Mouse (Mus musculus) forebrain, embryonic 13.5 days (tissue): ENCODE measurements around the gene Med7. TPM values are rescaled to one million over a fixed set of nuclear protein-coding genes. Genes with fewer than 3 reads are reported as not detected.

ENCODE experiments used
- ATAC-seq: fragments of 200-750 bp; cut with Nextera tagmentation; 2 replicates; pipeline ENCODE4 v1.8.0; 2017
- H3K27ac ChIP-seq: fragments of 300-500 bp; sonication (generic); 2 replicates; pipeline ENCODE4 v1.5.1; 2015; ENCODE audit warnings: inconsistent platforms, mild to moderate bottlenecking, moderate library complexity
- H3K27me3 ChIP-seq: fragments of 300-500 bp; sonication (generic); 2 replicates; pipeline ENCODE4 v1.6.1; 2015; ENCODE audit warnings: mild to moderate bottlenecking, inconsistent platforms
- H3K36me3 ChIP-seq: fragments of 300-500 bp; sonication (generic); 2 replicates; pipeline ENCODE4 v1.6.1; 2015; ENCODE audit warnings: mild to moderate bottlenecking, inconsistent platforms; ENCODE audit not compliant: poor library complexity, severe bottlenecking
- H3K4me1 ChIP-seq: fragments of 300-500 bp; sonication (generic); 2 replicates; pipeline ENCODE4 v1.6.1; 2015; ENCODE audit warnings: inconsistent platforms
- H3K4me2 ChIP-seq: fragments of 300-500 bp; sonication (generic); 2 replicates; pipeline ENCODE4 v1.6.1; 2015; ENCODE audit warnings: inconsistent platforms, mild to moderate bottlenecking, moderate library complexity
- H3K4me3 ChIP-seq: fragments of 300-500 bp; sonication (generic); 2 replicates; pipeline ENCODE4 v1.5.1; 2015; ENCODE audit warnings: mild to moderate bottlenecking, inconsistent platforms
- H3K9ac ChIP-seq: fragments of 300-500 bp; sonication (generic); 2 replicates; pipeline ENCODE4 v1.6.1; 2015; ENCODE audit warnings: mild to moderate bottlenecking, inconsistent platforms
- H3K9me3 ChIP-seq: fragments of 300-500 bp; sonication (generic); replicated peaks from 2 replicates; pipeline ENCODE4 v1.6.1; 2016; ENCODE audit warnings: inconsistent platforms
- WGBS: fragments of 180-500 bp; shearing (Covaris S2); methylation state at CpG from one replicate; pipeline ENCODE4 v1.1.7; 2015; 5-methylcytosine and 5-hydroxymethylcytosine counted together
- polyA plus RNA-seq: library from polyadenylated mRNA; unstranded; fragments of >200 nt; fragmentation: Nextera tagmentation; extraction: Ambion mirVana; gene quantifications from 2 replicates; pipeline ENCODE4 v1.2.1, GENCODE M21; 2015

Gene Med7
- polyA plus RNA-seq, 1 experiment from 2014 or later, result 94.8 TPM

DNA sequence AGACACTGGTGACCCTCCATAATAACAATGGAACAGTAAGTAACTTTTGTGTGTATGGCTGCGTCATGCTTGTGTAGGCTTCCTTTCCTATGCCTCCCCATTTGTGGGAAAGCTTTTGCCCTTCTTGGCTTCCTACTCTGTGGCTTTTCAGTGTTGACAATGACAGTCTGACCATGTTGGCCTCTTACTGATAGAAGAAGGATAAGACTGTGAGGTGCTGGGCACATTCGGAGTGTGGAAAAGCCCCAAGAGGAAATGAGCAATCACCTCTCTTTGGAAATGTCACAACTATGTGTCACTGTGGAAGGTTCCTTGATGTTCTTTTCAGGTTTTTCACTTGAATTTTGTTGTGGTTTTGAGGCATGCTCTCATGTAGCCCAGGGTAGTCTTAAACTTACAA lies 30.2 kb downstream of the Med7 start:
- Histone ChIP-seq H3K27ac (no peak overlapping the region), H3K4me1 (no peaks in the 10 kb centered on the region), H3K4me2 (no peak overlapping the region), H3K4me3 (no peak overlapping the region), H3K9me3 (no peaks in the 10 kb centered on the region), H3K9ac (no peak overlapping the region), H3K36me3 (no peaks in the 10 kb centered on the region), H3K27me3 (no peaks in the 10 kb centered on the region)
- WGBS, result 94% methylated on average over 2 of the region's 2 CpGs
- no peak for ATAC-seq

- Histone ChIP-seq H3K4me3 (no peak overlapping the region), H3K27ac (no peak overlapping the region), H3K9ac (no peak overlapping the region), H3K4me2 (no peak overlapping the region), H3K9me3 (no peaks in the 10 kb centered on the region), H3K4me1 (no peaks in the 10 kb centered on the region), H3K36me3 (no peaks in the 10 kb centered on the region), H3K27me3 (no peaks in the 10 kb centered on the region)
- no peak for ATAC-seq
- WGBS, result 90% methylated on average over 4 of the region's 4 CpGs
These were observed 37.5 kb downstream of the Med7 start for GRCm38 (mm10) chr11:46474220-46474619.

- no peaks in the 10 kb centered on the region for H3K9me3 ChIP-seq
- WGBS, result 90% methylated on average over 9 of the region's 9 CpGs
- no peak overlapping the region for H3K9ac ChIP-seq
- H3K27ac ChIP-seq, result no peak overlapping the region
- H3K4me1 ChIP-seq, result no peaks in the 10 kb centered on the region
- no peak overlapping the region for H3K4me3 ChIP-seq
- no peaks in the 10 kb centered on the region for H3K27me3 ChIP-seq
- no peak for ATAC-seq
- no peak overlapping the region for H3K4me2 ChIP-seq
- H3K36me3 ChIP-seq, result no peaks in the 10 kb centered on the region
These were observed 42.6 kb downstream of the Med7 start for GRCm38 (mm10) chr11:46479311-46479710.

DNA sequence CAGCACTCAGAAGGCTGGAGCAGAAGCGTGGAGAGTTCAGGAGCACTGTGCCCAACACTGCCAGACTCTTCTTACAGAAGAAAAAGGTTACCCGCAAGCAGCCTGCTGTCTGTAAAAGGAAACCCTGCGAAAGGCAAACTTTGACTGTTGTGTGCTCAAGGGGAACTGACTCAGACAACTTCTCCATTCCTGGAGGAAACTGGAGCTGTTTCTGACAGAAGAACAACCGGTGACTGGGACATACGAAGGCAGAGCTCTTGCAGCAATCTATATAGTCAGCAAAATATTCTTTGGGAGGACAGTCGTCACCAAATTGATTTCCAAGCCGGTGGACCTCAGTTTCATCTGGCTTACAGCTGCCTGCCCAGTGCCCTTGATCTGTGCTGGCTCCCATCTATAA lies 43.8 kb downstream of the Med7 start:
- Histone ChIP-seq H3K36me3 (no peaks in the 10 kb centered on the region), H3K27me3 (no peaks in the 10 kb centered on the region), H3K4me1 (no peaks in the 10 kb centered on the region), H3K9me3 (no peaks in the 10 kb centered on the region), H3K4me2 (no peak overlapping the region), H3K4me3 (no peak overlapping the region), H3K9ac (no peak overlapping the region), H3K27ac (no peak overlapping the region)
- no peak for ATAC-seq
- WGBS, result 89% methylated on average over 7 of the region's 7 CpGs

GRCm38 (mm10) chr11:46488231-46488630 lies 51.5 kb downstream of the Med7 start:
- H3K36me3 ChIP-seq, result no peaks in the 10 kb centered on the region
- H3K9ac ChIP-seq, result no peak overlapping the region
- H3K9me3 ChIP-seq, result no peaks in the 10 kb centered on the region
- no peak for ATAC-seq
- H3K4me2 ChIP-seq, result no peak overlapping the region
- 9% methylated on average over 1 of the region's 1 CpGs for WGBS
- H3K27me3 ChIP-seq, result no peaks in the 10 kb centered on the region
- H3K27ac ChIP-seq, result no peak overlapping the region
- H3K4me1 ChIP-seq, result no peaks in the 10 kb centered on the region
- no peak overlapping the region for H3K4me3 ChIP-seq

DNA sequence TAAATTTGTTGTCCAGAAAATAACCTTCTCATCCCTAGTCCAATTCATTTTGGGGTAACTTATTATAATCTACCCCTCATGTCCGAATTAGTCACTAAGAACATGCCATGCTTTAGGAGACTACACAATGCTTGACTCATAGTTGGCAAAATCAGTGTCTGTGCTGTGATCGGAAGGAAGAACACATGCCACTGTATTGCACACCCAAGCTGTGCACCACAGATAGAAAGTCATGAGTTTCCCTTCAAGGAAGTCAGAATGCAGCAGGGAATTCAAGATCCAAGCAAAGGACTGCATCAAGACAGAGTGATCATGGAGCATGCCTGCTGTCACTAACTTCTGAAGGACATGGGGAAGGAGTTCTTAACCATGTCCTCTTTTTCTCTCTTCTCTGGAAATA lies 51.9 kb downstream of the Med7 start:
- Histone ChIP-seq H3K9ac (no peak overlapping the region), H3K4me1 (no peaks in the 10 kb centered on the region), H3K27ac (no peak overlapping the region), H3K4me3 (no peak overlapping the region), H3K27me3 (no peaks in the 10 kb centered on the region), H3K9me3 (no peaks in the 10 kb centered on the region), H3K36me3 (no peaks in the 10 kb centered on the region), H3K4me2 (no peak overlapping the region)
- 86% methylated on average over 2 of the region's 2 CpGs for WGBS
- ATAC-seq, result no peak

Other genes starting within 250 kb of the Med7 start
- 2.2 and 2.5 TPM in 2 replicates for gene Fndc9, start 201.4 kb upstream of the Med7 start, polyA plus RNA-seq
- 55.9 and 59.8 TPM in 2 replicates for gene Cyfip2, start 124.1 kb upstream of the Med7 start, polyA plus RNA-seq
- gene Itk, start 47.4 kb upstream of the Med7 start, polyA plus RNA-seq, result not detected in 2 replicates
- not detected in 2 replicates for gene Fam71b, start 40.4 kb upstream of the Med7 start, polyA plus RNA-seq
- gene Havcr2, start 18.0 kb downstream of the Med7 start, polyA plus RNA-seq, result 0.06 and 0.23 TPM in 2 replicates
- not detected in 2 replicates for gene Gm12169, start 87.3 kb downstream of the Med7 start, polyA plus RNA-seq
- gene BC053393, start 134.6 kb downstream of the Med7 start, polyA plus RNA-seq, result not detected in 2 replicates
- not detected in 2 replicates for gene Dppa1, start 192.3 kb downstream of the Med7 start, polyA plus RNA-seq